Mouse (Mus musculus) liver, embryonic 14.5 days (tissue): ENCODE results near the gene Lrba.

Experiments
- CTCF ChIP-seq: IDR thresholded peaks from 2 replicates; pipeline ENCODE4 v1.5.1; 2016; ENCODE audit warnings: antibody characterized with exemption, low read depth, control low read depth
- EP300 ChIP-seq: IDR thresholded peaks from 2 replicates; pipeline ENCODE4 v1.6.1; 2016; ENCODE audit warnings: antibody characterized with exemption, low read depth

DNA sequence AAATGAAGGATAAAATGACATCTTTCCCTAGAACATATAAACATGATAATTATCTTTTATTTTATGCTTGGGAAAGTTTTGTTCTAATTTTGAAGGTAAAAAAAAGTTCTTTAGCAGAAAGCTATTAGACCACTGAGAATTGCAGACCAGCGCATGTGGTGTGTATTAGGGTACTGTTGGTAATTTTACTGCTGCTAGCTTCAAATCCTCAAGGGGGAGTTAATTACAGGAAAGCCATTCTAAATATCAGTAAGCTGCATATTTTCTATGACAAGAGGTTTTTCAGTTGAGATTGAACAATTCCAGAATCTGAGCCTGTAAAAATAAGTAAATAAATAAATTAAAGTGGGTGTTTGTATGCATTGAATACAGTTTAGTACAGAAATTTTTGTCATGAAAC is 312.3 kb downstream of the Lrba start:
- TF ChIP-seq CTCF (no peak), EP300 (no peak)
